Mouse (Mus musculus): Measurements from ENCODE around the gene Aldh3b2. TPM values are rescaled to one million over a fixed set of nuclear protein-coding genes. Genes with fewer than 3 reads are reported as not detected.
A peak's percentile ranks its signal among the peaks of the same experiment; 100 is the strongest.

The Aldh3b2 gene
- polyA plus RNA-seq, 1 experiment, result 0.11 TPM

- peak in 1 of 3 experiments; percentile 34 for TF ChIP-seq MYOG (IDR thresholded peaks at IDR 0.05; ENCODE audit: control insufficient read depth in 1 of 3, insufficient read depth in 1 of 3, insufficient read length in 2 of 3, low read depth in 2 of 3)
- TF ChIP-seq POLR2A (IDR thresholded peaks at IDR 0.05; ENCODE audit: insufficient read length, low read depth), result no peak
- TF ChIP-seq MYOD1 (IDR thresholded peaks at IDR 0.05; ENCODE audit: control insufficient read depth in 1 of 3, insufficient read length in 2 of 3, low read depth in 2 of 3), result peak in 1 of 3 experiments; percentile 60
- Histone ChIP-seq H3K27me3 (ENCODE audit: control insufficient read depth, insufficient read depth, insufficient read length) (peaks cover 28% of the 10 kb centered on the region), H3ac (ENCODE audit: control insufficient read depth, insufficient read length) (no peak overlapping the region), H3K79me2 (ENCODE audit: control insufficient read depth, insufficient read depth) (no peaks in the 10 kb centered on the region), H3K36me3 (ENCODE audit: control insufficient read depth, insufficient read depth) (no peaks in the 10 kb centered on the region), H3K4me2 (ENCODE audit: low read depth) (no peak overlapping the region), H3K4me3 (no peak overlapping the region)
Observed at GRCm38 (mm10) chr19:3990804-3991203, 18.7 kb downstream of the Aldh3b2 start.

GRCm38 (mm10) chr19:3991562-3991961, 19.4 kb downstream of the Aldh3b2 start:
- TF ChIP-seq REST (IDR thresholded peaks at IDR 0.05; ENCODE audit: insufficient read depth, insufficient read length), result no peak
- TF ChIP-seq MAX (IDR thresholded peaks at IDR 0.05; ENCODE audit: low read depth), result no peak
- TF ChIP-seq MYOD1 (IDR thresholded peaks at IDR 0.05; ENCODE audit: control insufficient read depth in 1 of 3, insufficient read length in 2 of 3, low read depth in 2 of 3), result no peak
- no peak for TF ChIP-seq TCF12 (IDR thresholded peaks at IDR 0.05; ENCODE audit: insufficient read depth, poor library complexity, severe bottlenecking)
- no peak for TF ChIP-seq CEBPB (IDR thresholded peaks at IDR 0.05; ENCODE audit: insufficient read depth, poor library complexity, severe bottlenecking)
- TF ChIP-seq USF1 (IDR thresholded peaks at IDR 0.05; ENCODE audit: low read depth), result no peak
- no peak for TF ChIP-seq POLR2A (IDR thresholded peaks at IDR 0.05; ENCODE audit: insufficient read length, low read depth)
- no peak for TF ChIP-seq MYOG (IDR thresholded peaks at IDR 0.05; ENCODE audit: control insufficient read depth in 1 of 3, insufficient read depth in 1 of 3, insufficient read length in 2 of 3, low read depth in 2 of 3)
- TF ChIP-seq E2F4 (IDR thresholded peaks at IDR 0.05; ENCODE audit: insufficient read depth), result no peak
- TF ChIP-seq TCF3 (IDR thresholded peaks at IDR 0.05; ENCODE audit: insufficient read length, low read depth), result no peak
- no peak for TF ChIP-seq POLR2AphosphoS2 (IDR thresholded peaks at IDR 0.05; ENCODE audit: insufficient read length, low read depth)
- no peak for TF ChIP-seq SRF (IDR thresholded peaks at IDR 0.05; ENCODE audit: control insufficient read depth, insufficient read length, low read depth)
- H3K79me2 ChIP-seq (ENCODE audit: control insufficient read depth, insufficient read depth), result no peaks in the 10 kb centered on the region
- no peak overlapping the region for H3K4me3 ChIP-seq
- no peak overlapping the region for H3K4me2 ChIP-seq (ENCODE audit: low read depth)
- H3ac ChIP-seq (ENCODE audit: control insufficient read depth, insufficient read length), result no peak overlapping the region
- no peaks in the 10 kb centered on the region for H3K36me3 ChIP-seq (ENCODE audit: control insufficient read depth, insufficient read depth)
- H3K27me3 ChIP-seq (ENCODE audit: control insufficient read depth, insufficient read depth, insufficient read length), result peaks cover 28% of the 10 kb centered on the region

GRCm38 (mm10) chr19:3991966-3992365, 19.8 kb downstream of the Aldh3b2 start:
- no peak overlapping the region for H3ac ChIP-seq (ENCODE audit: control insufficient read depth, insufficient read length)
- peaks cover 28% of the 10 kb centered on the region for H3K27me3 ChIP-seq (ENCODE audit: control insufficient read depth, insufficient read depth, insufficient read length)
- no peaks in the 10 kb centered on the region for H3K36me3 ChIP-seq (ENCODE audit: control insufficient read depth, insufficient read depth)
- H3K4me3 ChIP-seq, result no peak overlapping the region
- H3K4me2 ChIP-seq (ENCODE audit: low read depth), result no peak overlapping the region
- no peaks in the 10 kb centered on the region for H3K79me2 ChIP-seq (ENCODE audit: control insufficient read depth, insufficient read depth)
- TF ChIP-seq POLR2A (IDR thresholded peaks at IDR 0.05; ENCODE audit: insufficient read length, low read depth), result no peak
- TF ChIP-seq E2F4 (IDR thresholded peaks at IDR 0.05; ENCODE audit: insufficient read depth), result no peak

- Histone ChIP-seq H3K4me3 (no peak within 1 kb of the TSS), H3K27me3 (ENCODE audit: control insufficient read depth, insufficient read depth, insufficient read length) (peaks cover 28% of the 10 kb centered on the region), H3K4me2 (ENCODE audit: low read depth) (no peak within 1 kb of the TSS), H3K36me3 (ENCODE audit: control insufficient read depth, insufficient read depth) (no peaks in the 10 kb centered on the region), H3ac (ENCODE audit: control insufficient read depth, insufficient read length) (no peak within 1 kb of the TSS), H3K79me2 (ENCODE audit: control insufficient read depth, insufficient read depth) (no peaks in the 10 kb centered on the region)
- TF ChIP-seq POLR2AphosphoS2 (IDR thresholded peaks at IDR 0.05; ENCODE audit: insufficient read length, low read depth), result no peak
- TF ChIP-seq SRF (IDR thresholded peaks at IDR 0.05; ENCODE audit: control insufficient read depth, insufficient read length, low read depth), result no peak
- TF ChIP-seq MAX (IDR thresholded peaks at IDR 0.05; ENCODE audit: low read depth), result no peak
- no peak for TF ChIP-seq MYOG (IDR thresholded peaks at IDR 0.05; ENCODE audit: control insufficient read depth in 1 of 3, insufficient read depth in 1 of 3, insufficient read length in 2 of 3, low read depth in 2 of 3)
- TF ChIP-seq POLR2A (IDR thresholded peaks at IDR 0.05; ENCODE audit: insufficient read length, low read depth), result no peak
- no peak for TF ChIP-seq REST (IDR thresholded peaks at IDR 0.05; ENCODE audit: insufficient read depth, insufficient read length)
- no peak for TF ChIP-seq CEBPB (IDR thresholded peaks at IDR 0.05; ENCODE audit: insufficient read depth, poor library complexity, severe bottlenecking)
- TF ChIP-seq TCF12 (IDR thresholded peaks at IDR 0.05; ENCODE audit: insufficient read depth, poor library complexity, severe bottlenecking), result no peak
Observed at GRCm38 (mm10) chr19:3992416-3992815, 20.3 kb downstream of the Aldh3b2 start, which contains the start of gene Tbx10. Tbx10 (plus strand) TSS chr19:3992752.

DNA sequence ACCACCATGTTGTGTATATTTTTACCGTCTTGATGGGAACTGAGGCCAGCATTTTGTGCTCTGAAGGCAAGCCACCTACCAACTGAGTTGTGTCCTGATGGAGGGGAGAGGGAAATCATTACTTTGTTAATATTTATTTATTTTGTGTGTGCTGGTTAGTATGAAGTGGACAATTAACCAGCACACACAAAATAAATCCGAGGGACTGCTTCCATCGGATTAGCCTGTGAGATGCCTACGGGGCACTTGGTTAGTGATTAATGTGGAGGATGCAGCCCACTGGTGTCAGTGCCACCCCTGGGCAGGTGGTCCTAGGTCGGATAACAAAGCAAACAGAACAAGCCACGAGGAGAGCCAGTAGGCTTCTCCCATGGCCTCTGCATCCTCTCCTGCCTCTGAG, 22.8 kb downstream of the Aldh3b2 start:
- no peaks in the 10 kb centered on the region for H3K79me2 ChIP-seq (ENCODE audit: control insufficient read depth, insufficient read depth)
- peaks cover 28% of the 10 kb centered on the region for H3K27me3 ChIP-seq (ENCODE audit: control insufficient read depth, insufficient read depth, insufficient read length)
- TF ChIP-seq POLR2A (IDR thresholded peaks at IDR 0.05; ENCODE audit: insufficient read length, low read depth) (no peak), MYOG (IDR thresholded peaks at IDR 0.05; ENCODE audit: control insufficient read depth in 1 of 3, insufficient read depth in 1 of 3, insufficient read length in 2 of 3, low read depth in 2 of 3) (no peak), MYOD1 (IDR thresholded peaks at IDR 0.05; ENCODE audit: control insufficient read depth in 1 of 3, insufficient read length in 2 of 3, low read depth in 2 of 3) (no peak), E2F4 (IDR thresholded peaks at IDR 0.05; ENCODE audit: insufficient read depth) (no peak), MAX (IDR thresholded peaks at IDR 0.05; ENCODE audit: low read depth) (no peak), TCF3 (IDR thresholded peaks at IDR 0.05; ENCODE audit: insufficient read length, low read depth) (no peak), CEBPB (IDR thresholded peaks at IDR 0.05; ENCODE audit: insufficient read depth, poor library complexity, severe bottlenecking) (no peak), POLR2AphosphoS2 (IDR thresholded peaks at IDR 0.05; ENCODE audit: insufficient read length, low read depth) (no peak), REST (IDR thresholded peaks at IDR 0.05; ENCODE audit: insufficient read depth, insufficient read length) (no peak), SRF (IDR thresholded peaks at IDR 0.05; ENCODE audit: control insufficient read depth, insufficient read length, low read depth) (no peak), TCF12 (IDR thresholded peaks at IDR 0.05; ENCODE audit: insufficient read depth, poor library complexity, severe bottlenecking) (no peak), USF1 (IDR thresholded peaks at IDR 0.05; ENCODE audit: low read depth) (no peak)
- H3ac ChIP-seq (ENCODE audit: control insufficient read depth, insufficient read length), result no peak overlapping the region
- no peak overlapping the region for H3K4me3 ChIP-seq
- H3K4me2 ChIP-seq (ENCODE audit: low read depth), result no peak overlapping the region
- H3K36me3 ChIP-seq (ENCODE audit: control insufficient read depth, insufficient read depth), result no peaks in the 10 kb centered on the region

All from myocyte (in vitro differentiated cells).